Mouse (Mus musculus): ENCODE measurements at regions not wholly inside any gene's neighbourhood (a gene's known extent, or its start where the extent isn't known, plus 50 kb on each side); places are given as distances from the start of the nearest gene placed in this dataset.

- TF ChIP-seq CTCF (IDR thresholded peaks at IDR 0.05; ENCODE audit: extremely low read depth, insufficient read length, insufficient replicate concordance, low read depth, low read length) (no peak), POLR2A (IDR thresholded peaks at IDR 0.05; ENCODE audit: low read depth, low read length) (no peak)
Measured at GRCm38 (mm10) chr3:35520131-35520530, 233.8 kb upstream of the Atp11b start.
